Mouse (Mus musculus) spleen, embryonic (tissue): Measurements from ENCODE around the gene Myh2.

ENCODE experiments used
- CTCF ChIA-PET: fragments of 350-600 bp; sonication (Branson Sonifier 250); formaldehyde crosslinking; loops from one replicate; lab custom pipeline; 2022; lab: Charles Lee

Gene Myh2

GRCm38 (mm10) chr11:67151651-67152630 is 18.9 kb upstream of the Myh2 start:
- CTCF ChIA-PET, result no interaction called here

GRCm38 (mm10) chr11:67153123-67153522 is 17.7 kb upstream of the Myh2 start:
- CTCF ChIA-PET, result no interaction called here

- CTCF ChIA-PET, result no interaction called here
Observed at GRCm38 (mm10) chr11:67153843-67154242, 17.0 kb upstream of the Myh2 start.

GRCm38 (mm10) chr11:67155650-67156049 is 15.2 kb upstream of the Myh2 start:
- CTCF ChIA-PET, result no interaction called here

- CTCF ChIA-PET, result no interaction called here
Observed at GRCm38 (mm10) chr11:67160131-67160530, 10.7 kb upstream of the Myh2 start.

- CTCF ChIA-PET, result no interaction called here
Observed at GRCm38 (mm10) chr11:67163701-67164100, 7.1 kb upstream of the Myh2 start.

GRCm38 (mm10) chr11:67164851-67165250 is 6.0 kb upstream of the Myh2 start:
- CTCF ChIA-PET, result no interaction called here

- CTCF ChIA-PET, result no interaction called here
Observed at GRCm38 (mm10) chr11:67169301-67169700, 1.5 kb upstream of the Myh2 start.

- CTCF ChIA-PET, result no interaction called here
Observed at GRCm38 (mm10) chr11:67172439-67172838, 1.6 kb downstream of the Myh2 start.

GRCm38 (mm10) chr11:67176376-67176775 is 5.5 kb downstream of the Myh2 start:
- CTCF ChIA-PET, result no interaction called here

- CTCF ChIA-PET, result interaction anchor here (0.5 to 0.6 kb wide), 2 partner anchors 40 to 1385 kb away, joined by 7 read pairs; no protein-coding TSS in a partner anchor
Observed at GRCm38 (mm10) chr11:67190316-67190715, 19.5 kb downstream of the Myh2 start.

- CTCF ChIA-PET, result interaction anchor here (0.5 to 0.6 kb wide), 2 partner anchors 41 to 1386 kb away, joined by 7 read pairs; no protein-coding TSS in a partner anchor
Observed at GRCm38 (mm10) chr11:67190814-67191213, 20.0 kb downstream of the Myh2 start.

- CTCF ChIA-PET, result no interaction called here
Observed at GRCm38 (mm10) chr11:67191496-67191895, 20.7 kb downstream of the Myh2 start.

- CTCF ChIA-PET, result interaction anchor here (0.6 kb wide), 1 partner anchor 83 kb away, joined by 5 read pairs; no protein-coding TSS in a partner anchor
Observed at GRCm38 (mm10) chr11:67199321-67199720, 28.5 kb downstream of the Myh2 start.

GRCm38 (mm10) chr11:67199752-67200151 is 28.9 kb downstream of the Myh2 start, which contains the start of gene Myh1:
TSS of gene Myh1 (plus strand) at chr11:67200052.
- CTCF ChIA-PET, result no interaction called here

GRCm38 (mm10) chr11:67204766-67205165 is 33.9 kb downstream of the Myh2 start:
- CTCF ChIA-PET, result no interaction called here

- CTCF ChIA-PET, result no interaction called here
Observed at GRCm38 (mm10) chr11:67221803-67222202, 51.0 kb downstream of the Myh2 start.

GRCm38 (mm10) chr11:67224466-67224865 is 53.6 kb downstream of the Myh2 start:
- CTCF ChIA-PET, result no interaction called here

- CTCF ChIA-PET, result no interaction called here
Observed at GRCm38 (mm10) chr11:67228731-67229130, 57.9 kb downstream of the Myh2 start.

GRCm38 (mm10) chr11:67229166-67229565 is 58.3 kb downstream of the Myh2 start:
- CTCF ChIA-PET, result no interaction called here

GRCm38 (mm10) chr11:67229946-67230345 is 59.1 kb downstream of the Myh2 start:
- CTCF ChIA-PET, result no interaction called here

- CTCF ChIA-PET, result no interaction called here
Observed at GRCm38 (mm10) chr11:67235639-67236358, 65.0 kb downstream of the Myh2 start.
